Mouse (Mus musculus) intestine, postnatal 0 days (tissue): ENCODE measurements at regions not wholly inside any gene's neighbourhood (a gene's known extent, or its start where the extent isn't known, plus 50 kb on each side); places are given as distances from the start of the nearest gene placed in this dataset.

Experiments used
- ATAC-seq: fragments of 200-750 bp; cut with Nextera tagmentation; 2 replicates; pipeline ENCODE4 v1.8.0; 2017; ENCODE audit warnings: mild to moderate bottlenecking, moderate TSS enrichment, moderate library complexity
- H3K27ac ChIP-seq: fragments of 300-500 bp; sonication (generic); 2 replicates; pipeline ENCODE4 v1.5.1; 2014; ENCODE audit warnings: mild to moderate bottlenecking, low read depth, low read length, moderate library complexity
- H3K27me3 ChIP-seq: fragments of 300-500 bp; sonication (generic); replicated peaks from 2 replicates; pipeline ENCODE4 v1.6.1; 2014; ENCODE audit warnings: low read length, mixed read lengths; ENCODE audit not compliant: control insufficient read depth, insufficient read depth
- H3K36me3 ChIP-seq: fragments of 300-500 bp; sonication (generic); 2 replicates; pipeline ENCODE4 v1.6.1; 2014; ENCODE audit warnings: mild to moderate bottlenecking, moderate library complexity; ENCODE audit not compliant: control insufficient read depth, insufficient read depth
- H3K4me1 ChIP-seq: fragments of 300-500 bp; sonication (generic); replicated peaks from 2 replicates; pipeline ENCODE4 v1.6.1; 2014; ENCODE audit warnings: antibody characterized with exemption, low read length, mixed read lengths; ENCODE audit not compliant: control insufficient read depth, insufficient read depth
- H3K4me2 ChIP-seq: fragments of 300-500 bp; sonication (generic); replicated peaks from 2 replicates; pipeline ENCODE4 v1.6.1; 2014; ENCODE audit warnings: low read depth, mild to moderate bottlenecking, moderate library complexity
- H3K4me3 ChIP-seq: fragments of 300-500 bp; sonication (generic); 2 replicates; pipeline ENCODE4 v1.5.1; 2014; ENCODE audit warnings: low read depth, low read length
- H3K9ac ChIP-seq: fragments of 300-500 bp; sonication (generic); 2 replicates; pipeline ENCODE4 v1.6.1; 2014; ENCODE audit warnings: mild to moderate bottlenecking, low read depth, low read length
- H3K9me3 ChIP-seq: fragments of 300-500 bp; sonication (generic); 2 replicates; pipeline ENCODE4 v1.6.1; 2016; ENCODE audit warnings: mixed run types; ENCODE audit not compliant: control insufficient read depth
- CTCF ChIP-seq: sonication (generic); IDR thresholded peaks from 2 replicates; pipeline ENCODE4 v1.5.1; 2016; ENCODE audit warnings: low read depth, mild to moderate bottlenecking, control low read depth, antibody characterized with exemption, moderate library complexity
- WGBS: fragments of 180-500 bp; shearing (Covaris S2); extraction: QIAGEN DNeasy Blood & Tissue Kit; methylation state at CpG from one replicate; pipeline ENCODE4 v1.1.7; 2014; 5-methylcytosine and 5-hydroxymethylcytosine counted together

DNA sequence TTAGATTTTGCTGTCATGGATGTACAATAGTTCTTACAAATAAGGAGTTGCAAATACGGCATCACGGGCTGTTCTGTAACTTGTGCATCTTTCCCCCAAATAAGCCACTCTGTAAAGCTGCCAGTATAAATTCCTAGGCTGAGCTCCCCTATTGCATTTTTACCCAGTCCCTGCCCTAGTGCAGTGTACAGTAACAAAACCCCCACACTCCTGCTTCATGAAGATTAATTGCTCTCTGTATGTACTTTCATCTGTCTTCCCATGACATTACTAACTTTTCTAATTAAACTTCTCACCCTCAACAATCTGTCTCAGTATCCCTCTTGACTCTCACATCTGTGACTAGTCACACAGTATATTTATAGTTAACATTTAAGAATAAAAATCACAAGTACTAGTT lies 73.4 kb downstream of the Tm4sf1 start:
- ATAC-seq, result no peak
- 89% methylated on average over 2 of the region's 2 CpGs for WGBS
- Histone ChIP-seq H3K4me3 (no peak overlapping the region), H3K4me2 (no peak overlapping the region), H3K9ac (no peak overlapping the region), H3K27ac (no peak overlapping the region), H3K9me3 (no peaks in the 10 kb centered on the region), H3K36me3 (no peaks in the 10 kb centered on the region), H3K27me3 (no peaks in the 10 kb centered on the region), H3K4me1 (no peaks in the 10 kb centered on the region)
- no peak for TF ChIP-seq CTCF

GRCm38 (mm10) chr3:57223773-57224172 lies 78.0 kb downstream of the Tm4sf1 start:
- Histone ChIP-seq H3K4me3 (no peak overlapping the region), H3K9me3 (no peaks in the 10 kb centered on the region), H3K36me3 (no peaks in the 10 kb centered on the region), H3K9ac (no peak overlapping the region), H3K4me2 (no peak overlapping the region), H3K27ac (no peak overlapping the region), H3K4me1 (no peaks in the 10 kb centered on the region), H3K27me3 (no peaks in the 10 kb centered on the region)
- no peak for ATAC-seq
- no peak for TF ChIP-seq CTCF
- WGBS, result 72% methylated on average over 2 of the region's 2 CpGs

DNA sequence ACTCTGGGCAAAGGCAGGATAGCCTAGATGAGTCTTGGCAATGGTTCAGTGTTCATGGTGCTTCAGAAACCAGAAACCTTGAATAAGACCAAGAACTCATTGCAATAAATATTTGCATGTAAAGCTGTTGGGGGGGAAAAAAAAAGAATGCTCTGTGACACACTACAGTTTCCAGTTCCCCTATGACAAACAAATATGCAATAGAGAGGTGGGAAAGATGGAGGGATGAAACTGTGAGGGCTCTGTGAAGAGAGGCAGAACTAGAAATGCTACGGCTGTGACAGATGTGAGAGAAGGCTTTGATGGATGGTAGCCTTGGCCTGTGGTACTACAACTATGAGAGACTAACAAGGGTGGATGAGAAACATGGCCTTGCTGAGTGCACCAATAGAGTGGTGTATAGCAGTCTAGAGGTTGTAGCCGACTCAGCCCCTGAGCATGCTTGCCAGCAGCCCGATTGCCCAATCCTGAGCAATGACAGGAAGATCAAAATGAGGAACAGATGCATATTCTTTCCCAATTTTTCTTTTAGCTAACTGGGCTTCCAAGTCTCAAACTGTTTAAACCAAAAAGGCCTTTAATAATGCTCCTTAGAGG lies 79.4 kb downstream of the Tm4sf1 start:
- H3K27me3 ChIP-seq, result no peaks in the 10 kb centered on the region
- no peaks in the 10 kb centered on the region for H3K36me3 ChIP-seq
- no peak overlapping the region for H3K4me2 ChIP-seq
- no peak for TF ChIP-seq CTCF
- no peaks in the 10 kb centered on the region for H3K4me1 ChIP-seq
- 78% methylated on average over 3 of the region's 3 CpGs for WGBS
- H3K9ac ChIP-seq, result no peak overlapping the region
- H3K27ac ChIP-seq, result no peak overlapping the region
- ATAC-seq, result no peak
- H3K4me3 ChIP-seq, result no peak overlapping the region
- H3K9me3 ChIP-seq, result no peaks in the 10 kb centered on the region

DNA sequence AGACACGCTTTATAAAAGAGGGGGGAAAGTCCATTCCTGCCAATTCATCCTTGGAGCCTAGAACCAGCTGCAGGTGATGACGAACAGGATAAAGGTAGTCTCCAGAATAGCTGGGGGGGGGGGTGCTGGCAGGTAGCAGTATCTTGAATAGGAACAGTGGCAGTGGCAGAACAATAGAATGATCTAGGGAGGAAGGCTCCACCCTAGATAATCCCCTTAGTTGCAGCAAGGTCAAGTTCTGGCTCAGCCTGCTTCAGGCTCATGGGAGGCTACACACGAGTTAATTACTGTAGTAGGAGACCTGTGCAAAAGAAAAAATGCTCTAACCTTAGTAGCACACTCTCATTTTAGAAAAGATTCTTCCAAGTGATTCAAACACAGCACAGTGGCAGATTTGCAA lies 83.4 kb downstream of the Tm4sf1 start:
- Histone ChIP-seq H3K9ac (no peak overlapping the region), H3K36me3 (no peaks in the 10 kb centered on the region), H3K27ac (no peak overlapping the region), H3K4me3 (no peak overlapping the region), H3K9me3 (no peaks in the 10 kb centered on the region), H3K4me1 (no peaks in the 10 kb centered on the region), H3K27me3 (no peaks in the 10 kb centered on the region), H3K4me2 (no peak overlapping the region)
- WGBS, result 51% methylated on average over 3 of the region's 3 CpGs
- TF ChIP-seq CTCF, result no peak
- ATAC-seq, result no peak

DNA sequence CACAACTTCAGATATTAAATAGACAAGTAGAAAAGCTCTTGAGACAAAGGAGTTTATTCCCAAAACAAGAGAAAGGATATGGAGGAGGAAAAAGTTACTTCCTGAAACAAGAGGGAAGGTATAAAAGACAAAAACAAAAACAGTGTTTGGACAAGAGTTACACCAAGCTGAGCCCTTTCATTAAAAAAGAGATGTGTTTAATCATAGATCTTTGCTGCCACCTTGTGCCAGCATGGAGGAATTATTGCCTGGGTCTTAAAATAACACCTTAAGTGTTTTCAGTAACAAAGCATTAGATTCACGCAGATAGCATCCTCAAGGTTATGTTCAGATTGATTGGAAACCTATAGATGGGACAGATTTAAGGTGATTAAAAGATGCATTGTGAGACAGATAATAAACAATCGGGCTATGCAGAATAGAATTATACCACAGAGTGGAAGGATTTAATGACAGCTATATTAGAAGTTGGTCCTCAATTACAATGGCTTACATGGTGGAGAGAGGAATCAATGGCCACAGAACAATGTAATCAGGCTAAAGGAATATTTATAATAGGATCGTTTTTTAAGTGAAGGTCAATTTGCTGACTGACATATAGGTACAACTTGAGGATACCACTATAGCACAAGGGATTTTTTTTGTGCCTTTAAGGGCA lies 97.6 kb downstream of the Tm4sf1 start:
- no peaks in the 10 kb centered on the region for H3K36me3 ChIP-seq
- no peak overlapping the region for H3K4me2 ChIP-seq
- H3K4me1 ChIP-seq, result no peaks in the 10 kb centered on the region
- peak; percentile 75 for TF ChIP-seq CTCF
- H3K9me3 ChIP-seq, result no peaks in the 10 kb centered on the region
- H3K4me3 ChIP-seq, result no peak overlapping the region
- H3K27me3 ChIP-seq, result no peaks in the 10 kb centered on the region
- 22% methylated on average over 3 of the region's 3 CpGs for WGBS
- no peak overlapping the region for H3K9ac ChIP-seq
- no peak overlapping the region for H3K27ac ChIP-seq
- ATAC-seq, result no peak

GRCm38 (mm10) chr3:57203418-57203817 lies 98.4 kb downstream of the Tm4sf1 start:
- Histone ChIP-seq H3K27me3 (no peaks in the 10 kb centered on the region), H3K27ac (no peak overlapping the region), H3K9ac (no peak overlapping the region), H3K9me3 (no peaks in the 10 kb centered on the region), H3K4me1 (no peaks in the 10 kb centered on the region), H3K4me2 (no peak overlapping the region), H3K36me3 (no peaks in the 10 kb centered on the region), H3K4me3 (no peak overlapping the region)
- no peak for ATAC-seq
- 91% methylated on average over 4 of the region's 4 CpGs for WGBS
- TF ChIP-seq CTCF, result no peak
